Mouse (Mus musculus) CD4-positive helper T cell, adult 2 months (primary cell): Measurements from ENCODE around the gene Plscr5.
"Not testable (repeated sequence)": the region's sequence is repeated elsewhere in the genome, so short reads cannot be mapped to it uniquely, and the experiment has no call there.

Source experiments
- DNase-seq: peaks from one replicate; pipeline ENCODE4 v3.0.0-alpha.2; 2012; ENCODE audit warnings: low read depth, missing footprints, low spot score

The Plscr5 gene

DNA sequence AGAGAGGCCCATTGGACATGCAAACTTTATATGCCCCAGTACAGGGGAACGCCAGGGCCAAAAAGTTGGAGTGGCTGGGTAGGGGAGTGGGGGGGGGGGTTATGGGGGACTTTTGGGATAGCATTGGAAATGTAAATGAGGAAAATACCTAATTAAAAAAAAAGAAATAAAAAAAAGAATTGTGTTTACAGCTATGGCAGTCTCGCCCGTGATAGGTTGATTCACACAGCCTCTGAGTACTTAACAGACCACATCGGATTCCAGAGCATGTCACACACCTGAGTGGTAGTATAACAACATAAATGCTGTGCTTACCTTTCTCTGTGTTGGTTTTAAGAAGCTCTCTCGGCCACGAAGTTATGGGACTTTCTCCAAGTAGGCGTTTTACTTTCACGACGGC, at the start of gene Plscr5:
TSS of gene Plscr5 (plus strand) at position 301 of the 400 bp plus-strand sequence.
- DNase-seq, result not testable (repeated sequence)

GRCm38 (mm10) chr9:92147555-92148248, 45.0 kb upstream of the Plscr5 start:
- DNase-seq, result peak; percentile 37

- no peak for DNase-seq
These were observed 30.5 kb upstream of the Plscr5 start for GRCm38 (mm10) chr9:92162213-92162612.

GRCm38 (mm10) chr9:92173318-92173985, 19.3 kb upstream of the Plscr5 start:
- DNase-seq, result no peak

DNA sequence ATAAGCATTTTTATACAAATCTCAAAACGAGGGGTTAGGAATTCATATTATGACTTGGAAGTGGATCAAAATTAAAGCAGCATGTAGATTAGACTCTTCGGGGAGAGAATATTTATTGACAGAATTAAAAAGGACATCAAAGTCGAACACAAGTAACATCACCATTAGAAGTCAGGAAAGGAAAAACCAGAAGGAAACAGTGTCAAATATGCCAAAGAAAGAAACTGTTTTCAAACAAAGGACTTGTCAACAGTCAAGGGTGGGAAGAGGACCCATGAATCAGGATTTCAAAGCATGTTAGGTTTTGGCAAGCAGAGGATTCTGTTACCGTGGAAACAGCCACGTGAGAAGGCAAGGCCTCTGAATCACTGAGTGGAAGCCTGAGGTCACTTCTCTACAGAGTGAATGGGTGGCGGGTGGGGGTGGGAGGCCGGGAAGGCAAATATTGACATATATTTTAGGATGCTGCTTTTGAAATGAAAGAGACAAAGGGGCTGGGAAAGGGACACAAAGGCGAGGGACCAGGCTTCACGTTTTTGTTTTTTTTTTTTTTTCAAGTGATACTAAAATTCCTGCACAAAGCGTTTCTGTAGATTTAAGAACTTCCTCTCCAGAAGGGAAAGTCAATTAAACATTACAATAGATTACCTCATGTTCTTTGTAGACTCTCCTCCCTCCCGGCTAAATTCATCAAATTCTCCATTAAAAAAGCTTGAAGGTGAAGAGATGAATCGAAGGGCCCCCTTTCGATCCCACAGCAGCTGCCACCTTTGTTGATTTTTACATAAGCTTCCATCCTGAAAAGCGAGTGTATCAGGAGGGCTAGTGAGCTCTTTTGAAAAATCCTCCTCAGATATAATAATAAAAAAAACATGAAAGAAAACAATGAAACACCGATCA, 18.3 kb upstream of the Plscr5 start:
- no peak for DNase-seq

GRCm38 (mm10) chr9:92178861-92179469, 13.8 kb upstream of the Plscr5 start:
- no peak for DNase-seq

DNA sequence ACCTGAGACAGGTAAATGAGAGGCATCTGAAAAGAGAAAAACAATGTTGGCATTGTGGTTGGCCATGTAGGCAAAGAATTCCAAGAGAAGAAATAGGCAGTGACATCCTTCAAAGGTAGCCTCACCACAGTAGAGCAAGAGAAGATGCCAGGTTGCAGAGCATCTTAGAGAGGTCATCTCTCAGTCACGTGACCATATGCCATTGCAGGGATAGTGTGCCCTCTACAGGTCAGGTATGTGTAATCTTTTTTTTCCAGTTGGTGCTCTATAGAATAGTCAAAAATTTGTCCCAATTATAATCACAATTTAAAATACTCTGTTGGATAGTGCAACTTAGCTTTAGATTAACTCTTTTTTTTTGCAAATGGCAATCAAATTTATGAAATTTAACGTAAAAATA, 1.4 kb upstream of the Plscr5 start:
- no peak for DNase-seq

GRCm38 (mm10) chr9:92198408-92198807, 5.7 kb downstream of the Plscr5 start:
- no peak for DNase-seq

GRCm38 (mm10) chr9:92199564-92199963, 6.8 kb downstream of the Plscr5 start:
- no peak for DNase-seq

DNA sequence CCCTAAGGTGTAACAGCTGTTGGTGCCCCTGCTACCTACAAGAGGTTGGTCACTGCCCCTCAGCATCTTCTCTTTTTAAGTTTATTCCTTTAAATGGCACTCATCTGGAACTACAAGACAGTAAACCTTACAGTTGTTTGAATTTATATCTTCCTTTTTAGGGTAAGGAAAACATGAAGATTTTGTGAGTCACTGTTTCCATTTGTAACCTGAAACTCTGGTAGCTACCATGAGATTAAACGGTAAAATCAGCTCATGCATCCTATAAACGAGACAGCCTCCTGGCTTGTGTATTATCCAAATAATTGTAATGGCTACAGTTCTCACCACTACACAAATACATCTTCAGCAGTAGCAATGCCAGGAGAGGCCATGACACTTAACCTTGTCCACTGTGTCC, 11.7 kb downstream of the Plscr5 start:
- no peak for DNase-seq

DNA sequence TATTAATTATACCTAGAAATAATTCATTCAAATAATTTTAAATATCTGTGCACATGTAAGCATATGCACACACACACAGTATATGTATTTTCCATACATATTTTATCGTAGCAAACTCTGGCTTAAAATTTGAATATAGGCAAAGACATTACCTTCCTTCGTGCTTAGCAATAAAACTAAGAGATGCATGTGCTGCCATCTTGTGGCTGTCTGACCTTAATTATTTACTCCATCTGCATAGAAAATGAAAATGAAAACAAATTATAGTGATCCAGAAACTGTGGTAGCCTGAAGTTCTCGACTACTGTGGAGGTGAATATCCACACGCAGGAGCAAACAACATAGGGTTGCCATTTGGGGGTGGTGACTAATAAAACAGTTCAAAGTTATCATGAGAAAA, 14.6 kb downstream of the Plscr5 start:
- DNase-seq, result peak; percentile 64

DNA sequence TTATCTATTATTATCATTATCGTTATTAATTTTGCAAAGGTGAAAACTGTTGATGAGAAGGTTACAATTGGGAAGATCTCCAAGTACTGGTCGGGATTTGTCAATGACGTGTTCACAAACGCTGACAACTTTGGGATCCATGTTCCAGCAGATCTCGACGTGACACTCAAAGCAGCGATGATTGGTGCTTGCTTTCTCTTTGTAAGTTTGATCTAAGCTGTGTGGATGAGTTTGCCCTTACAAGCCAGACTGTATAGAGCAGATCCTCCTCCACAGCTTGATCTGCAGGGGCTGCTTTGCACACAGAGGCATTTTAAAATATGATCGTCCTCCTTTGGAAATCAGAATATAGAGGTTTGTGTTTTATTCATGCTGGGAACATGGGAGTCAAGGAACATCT, 15.0 kb downstream of the Plscr5 start:
- no peak for DNase-seq

GRCm38 (mm10) chr9:92209850-92210249, 17.1 kb downstream of the Plscr5 start:
- no peak for DNase-seq

- no peak for DNase-seq
These were observed 17.7 kb downstream of the Plscr5 start for GRCm38 (mm10) chr9:92210386-92210967.

DNA sequence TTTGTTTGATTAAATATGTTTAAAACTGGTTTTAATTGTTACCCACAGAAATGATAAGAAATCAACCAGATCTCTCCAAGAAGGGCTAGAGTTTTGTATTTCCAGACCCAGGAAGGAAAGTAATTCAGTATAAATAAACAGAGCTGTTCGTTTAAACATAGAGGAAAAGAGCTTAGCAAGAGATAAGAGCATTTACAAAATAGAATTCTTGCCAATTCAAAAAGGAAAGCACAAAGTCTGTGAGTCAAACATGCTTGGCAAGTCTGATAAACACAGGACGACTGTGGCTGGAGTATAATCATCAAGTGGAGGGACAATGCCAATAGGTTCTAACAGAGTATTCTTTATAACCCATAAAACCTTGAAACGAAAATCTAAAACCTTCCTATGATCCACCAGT, 18.3 kb downstream of the Plscr5 start:
- DNase-seq, result no peak

- DNase-seq, result peak; percentile 40
These were observed 24.7 kb downstream of the Plscr5 start for GRCm38 (mm10) chr9:92217484-92217883.

DNA sequence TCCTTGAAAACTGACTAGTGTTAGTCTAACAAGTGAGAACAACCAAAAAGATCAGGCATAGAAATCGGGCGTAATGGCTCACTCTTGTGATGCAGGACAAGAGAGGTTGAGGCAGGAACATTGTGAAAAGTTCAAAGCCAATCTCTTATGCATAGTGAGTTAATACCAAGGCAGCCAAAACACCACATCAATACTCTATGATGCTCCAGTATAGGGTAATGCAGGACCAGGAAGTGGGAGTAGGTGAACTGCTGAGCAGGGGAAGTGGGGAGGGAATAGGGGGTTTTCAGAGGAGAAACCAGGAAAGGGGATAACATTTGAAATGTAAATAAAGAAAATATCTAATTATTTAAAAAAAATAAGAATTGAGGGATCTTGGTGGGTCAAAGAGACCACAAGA, 25.2 kb downstream of the Plscr5 start:
- no peak for DNase-seq

DNA sequence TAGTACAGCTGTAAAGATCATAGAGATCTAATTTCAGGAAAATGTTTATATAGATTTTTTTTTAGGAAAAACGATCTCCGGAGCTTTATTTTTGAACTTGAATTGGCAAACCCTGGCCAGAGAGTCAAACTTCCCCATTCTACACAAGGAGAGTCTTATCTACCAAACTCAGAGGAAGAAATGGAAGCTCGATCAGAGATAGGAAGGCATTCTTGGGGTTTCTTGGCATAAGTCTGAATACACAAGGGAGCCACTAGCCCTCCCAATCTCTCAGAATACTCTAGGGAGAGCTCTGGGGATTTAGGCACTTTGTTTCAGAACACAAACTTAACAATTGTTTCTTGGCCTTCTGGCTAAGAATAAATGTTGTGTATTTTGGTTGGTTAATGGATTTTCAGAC, 27.4 kb downstream of the Plscr5 start:
- no peak for DNase-seq

GRCm38 (mm10) chr9:92221480-92221879, 28.7 kb downstream of the Plscr5 start:
- DNase-seq, result no peak

- DNase-seq, result no peak
These were observed 32.0 kb downstream of the Plscr5 start for GRCm38 (mm10) chr9:92224598-92225231.

DNA sequence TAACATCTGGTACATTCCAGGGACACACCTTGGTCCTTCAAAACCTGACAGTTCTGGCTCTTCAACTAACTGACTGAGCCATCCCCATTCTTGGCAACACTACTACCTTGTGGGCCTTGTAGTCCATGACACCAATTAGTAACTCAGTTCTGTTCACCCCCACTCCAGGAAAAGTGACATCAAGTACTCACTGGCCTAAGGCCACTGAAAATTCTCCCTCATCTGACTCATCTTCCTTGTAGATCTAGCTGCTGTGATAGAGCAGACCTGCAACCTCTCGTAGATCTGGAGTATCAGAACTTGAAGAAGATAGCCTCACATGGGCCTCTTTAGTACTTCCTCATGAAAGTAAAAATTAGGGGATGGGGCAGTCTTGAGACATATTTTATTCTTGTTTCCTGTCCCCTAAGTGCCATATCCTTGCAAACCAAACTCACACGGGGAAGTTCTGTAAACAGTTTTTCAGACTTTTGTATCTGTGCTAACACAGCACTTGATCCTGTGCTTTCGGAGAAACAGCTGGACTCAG, 33.5 kb downstream of the Plscr5 start:
- DNase-seq, result no peak
